Mouse (Mus musculus) hindlimb bud, embryonic 11.5 days (tissue): ENCODE data around the gene Repin1.

Experiments used
- DNase-seq: peaks from one replicate; pipeline ENCODE4 v3.0.0-alpha.2; 2012; ENCODE audit warnings: low read depth, low spot score; ENCODE audit errors: extremely low spot score

Gene Repin1

DNA sequence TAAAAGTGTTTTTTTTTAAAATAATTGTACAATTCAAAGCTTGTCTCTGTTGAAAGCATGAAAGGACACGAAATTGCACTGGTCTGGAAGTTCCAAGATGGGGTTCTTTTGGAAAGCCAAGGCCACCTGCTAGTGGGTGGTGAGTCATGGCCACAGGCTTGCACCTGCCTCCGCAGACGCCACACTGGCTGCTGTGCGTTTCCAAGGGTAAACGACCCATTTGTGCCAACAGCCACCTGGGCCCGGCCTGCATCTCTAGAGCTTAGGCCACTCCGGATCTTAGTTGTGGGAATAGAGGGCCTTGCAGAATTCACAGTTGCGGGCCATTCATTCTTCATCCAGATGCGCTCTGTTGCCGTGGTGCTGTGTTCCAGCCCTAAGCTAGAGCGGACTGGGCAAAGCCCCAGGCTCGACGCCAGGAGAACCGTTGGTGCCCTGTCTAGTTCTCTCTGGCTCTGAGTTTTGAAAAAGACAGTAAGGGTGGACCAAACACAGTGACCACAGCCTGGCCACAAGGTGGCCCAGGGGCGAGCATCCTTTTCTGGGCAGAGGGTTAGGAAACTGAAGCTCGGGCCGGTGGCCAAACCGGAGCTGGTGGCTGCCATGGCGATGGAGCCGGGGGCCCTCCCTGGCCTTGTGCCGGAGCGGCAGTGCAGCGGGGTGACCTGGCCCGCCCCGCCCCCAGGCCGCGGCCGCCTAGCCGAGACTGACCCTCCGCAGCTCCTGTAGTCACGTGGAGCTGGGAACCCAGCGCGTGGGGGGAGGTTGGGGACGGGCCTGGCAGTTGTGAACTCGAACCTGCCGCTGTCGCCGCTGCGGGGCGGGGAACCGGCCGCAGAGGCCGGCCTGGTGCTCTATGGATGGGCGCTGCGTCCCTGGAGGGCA, at the start of gene Repin1, which contains the start of gene Gm44965:
Gene Repin1 (plus strand): TSS at position 726 of the 885 bp plus-strand sequence.
Gene Gm44965 (plus strand): TSS at position 784 of the 885 bp plus-strand sequence.
- no peak for DNase-seq

DNA sequence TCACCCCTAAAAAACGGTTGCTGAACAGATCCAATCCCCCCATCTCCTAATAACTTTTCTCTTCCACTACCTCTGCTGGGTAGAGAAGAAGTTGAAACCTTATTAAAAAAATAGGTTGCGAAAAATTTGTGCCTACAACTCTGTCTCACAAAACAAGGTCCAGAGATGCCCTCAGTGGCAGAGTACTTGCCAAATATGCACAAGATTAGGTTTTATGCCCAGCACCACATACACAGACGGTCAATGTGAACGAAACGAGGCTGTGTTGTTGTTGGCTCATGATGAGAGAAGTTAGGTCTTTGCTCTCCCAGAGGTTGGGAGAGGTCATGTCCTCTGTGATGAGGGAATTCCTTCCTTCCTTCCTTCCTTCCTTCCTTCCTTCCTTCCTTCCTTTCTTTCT, 48.4 kb upstream of the Repin1 start:
- DNase-seq: no peak

DNA sequence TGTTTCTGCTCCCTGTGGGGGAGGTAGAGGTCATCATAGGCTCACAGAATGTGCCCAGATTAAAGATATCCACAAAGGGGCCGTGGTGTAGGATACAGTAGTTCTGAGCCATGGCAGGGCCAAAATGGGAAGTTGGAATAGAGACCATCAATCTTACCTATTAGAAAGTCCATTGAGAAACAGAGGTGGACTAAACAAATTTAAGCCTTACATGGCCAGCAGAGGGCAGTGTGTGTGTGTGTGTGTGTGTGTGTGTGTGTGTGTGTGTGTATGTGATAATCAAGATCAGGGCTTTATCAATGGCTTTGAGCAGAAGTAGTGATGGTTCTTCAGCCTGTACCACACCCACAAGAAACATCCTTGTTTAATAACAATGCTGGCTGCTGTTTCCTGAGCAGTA, 47.4 kb upstream of the Repin1 start:
- DNase-seq: no peak

DNA sequence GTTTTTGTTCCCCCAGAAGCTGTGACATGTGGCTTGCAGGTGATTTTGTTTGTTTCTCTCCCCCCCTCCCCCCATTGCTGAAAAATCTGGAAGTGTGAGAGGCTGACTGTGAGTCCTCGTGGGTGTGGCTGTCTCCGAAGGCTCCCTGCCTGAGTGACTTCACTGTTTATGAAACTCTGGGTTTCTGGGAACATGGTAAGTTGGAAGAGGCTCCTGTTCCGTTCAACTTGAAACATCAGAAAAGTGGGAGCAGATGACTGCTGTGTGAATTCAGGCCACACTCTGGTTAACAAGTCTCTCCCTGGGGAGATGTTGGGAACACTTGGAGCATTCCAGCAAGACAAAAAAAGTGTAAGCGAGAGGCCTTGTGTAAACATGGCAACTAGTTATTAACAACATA, 46.8 kb upstream of the Repin1 start:
- no peak for DNase-seq

DNA sequence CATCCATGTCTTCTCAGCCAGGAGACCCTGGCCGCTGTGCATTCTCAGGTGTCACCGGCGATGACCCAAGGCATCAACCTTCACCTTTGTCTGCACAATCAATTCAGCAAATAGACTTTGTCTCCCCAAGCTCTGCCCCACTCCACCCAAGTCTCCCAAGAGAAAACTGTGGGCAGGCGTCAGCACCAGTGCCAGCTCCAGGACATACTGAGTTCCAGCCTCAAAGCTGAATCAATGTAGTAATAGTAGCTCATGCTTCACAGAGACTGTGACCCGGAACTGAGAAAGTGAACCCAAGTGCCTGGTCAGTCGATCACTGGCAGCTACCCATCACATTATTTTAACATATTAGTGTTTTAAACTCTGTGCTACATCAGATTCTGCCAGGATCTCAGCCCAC, 45.4 kb upstream of the Repin1 start:
- no peak for DNase-seq

DNA sequence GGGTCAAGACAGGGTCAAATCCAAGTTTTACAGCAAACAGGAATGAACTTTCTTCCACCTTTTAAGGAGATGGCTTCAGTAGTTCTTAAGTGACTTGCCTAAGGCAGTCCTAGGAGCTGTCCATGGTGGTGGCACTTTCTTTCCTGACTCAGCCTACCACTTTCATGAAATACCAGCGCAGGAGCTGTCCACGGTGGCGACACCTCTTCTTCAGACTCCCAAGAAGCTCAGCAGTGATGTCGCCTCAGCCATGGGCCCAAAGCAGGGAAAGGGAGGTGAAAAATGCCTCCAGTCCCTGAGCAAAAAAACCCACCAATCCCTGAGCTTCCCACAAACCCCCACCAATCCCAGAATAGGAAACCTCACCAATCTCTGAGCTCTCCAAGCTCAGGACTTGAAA, 40.8 kb upstream of the Repin1 start:
- DNase-seq: no peak

DNA sequence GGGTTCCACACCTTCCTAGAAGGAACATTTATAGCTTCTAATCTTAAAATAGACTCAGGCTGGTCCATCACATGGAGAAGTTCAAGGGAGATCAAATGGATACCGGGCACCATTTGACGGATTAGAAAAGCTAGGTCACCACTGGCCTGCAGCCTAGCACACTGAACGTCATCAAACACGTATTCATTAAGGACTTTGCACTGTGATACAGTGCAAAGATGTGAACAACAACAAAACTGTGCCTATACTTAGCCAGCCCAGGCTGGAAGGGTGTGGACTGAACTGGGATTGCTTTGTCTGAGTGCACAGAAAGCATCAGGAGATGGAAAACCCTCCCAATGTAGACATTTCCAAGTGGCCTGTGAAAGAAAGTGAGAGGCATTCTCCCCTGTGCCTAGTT, 39.9 kb upstream of the Repin1 start:
- no peak for DNase-seq

DNA sequence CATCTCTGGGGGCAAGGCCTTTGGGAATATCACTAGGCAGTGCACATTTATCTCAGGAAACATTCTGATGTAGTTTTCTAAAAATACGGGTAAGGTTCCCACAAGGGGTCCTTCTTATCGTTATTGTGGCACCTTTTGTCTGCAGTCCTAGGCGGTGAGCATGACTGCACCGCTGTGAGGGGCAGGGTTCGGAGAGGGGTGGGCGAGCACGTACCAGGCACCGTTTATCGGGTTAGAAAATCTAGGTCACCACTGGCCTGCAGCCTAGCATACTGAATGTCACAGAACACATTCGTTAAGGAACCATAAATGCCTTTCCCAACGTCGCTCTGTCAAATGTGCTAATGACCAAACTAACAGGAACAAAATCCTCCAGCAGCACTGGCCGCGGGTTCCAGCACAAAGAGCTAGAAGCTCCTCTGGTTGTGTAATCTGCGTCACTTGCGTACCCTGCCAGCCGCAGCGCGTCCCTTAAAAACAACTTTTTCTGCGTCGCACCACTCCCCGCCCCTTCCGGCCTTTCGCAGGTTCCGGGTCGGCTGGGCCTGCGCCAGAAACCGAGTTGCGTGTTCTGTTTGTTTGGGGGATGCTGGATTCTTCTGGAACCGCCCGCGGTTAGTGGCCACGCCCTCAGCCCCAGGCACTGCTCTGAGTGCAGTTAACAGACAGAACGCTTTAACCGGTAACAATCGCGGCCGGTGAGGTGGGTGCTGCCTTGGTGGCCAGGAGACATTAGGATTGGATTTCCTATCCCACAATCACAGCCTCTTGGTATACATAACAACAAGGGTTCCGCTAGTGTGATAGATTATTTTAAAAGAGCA, 39.2 kb upstream of the Repin1 start, which contains the start of gene Lrrc61:
Gene Lrrc61 (plus strand): TSS at position 517 of the 824 bp plus-strand sequence.
- peak; percentile 76 for DNase-seq

DNA sequence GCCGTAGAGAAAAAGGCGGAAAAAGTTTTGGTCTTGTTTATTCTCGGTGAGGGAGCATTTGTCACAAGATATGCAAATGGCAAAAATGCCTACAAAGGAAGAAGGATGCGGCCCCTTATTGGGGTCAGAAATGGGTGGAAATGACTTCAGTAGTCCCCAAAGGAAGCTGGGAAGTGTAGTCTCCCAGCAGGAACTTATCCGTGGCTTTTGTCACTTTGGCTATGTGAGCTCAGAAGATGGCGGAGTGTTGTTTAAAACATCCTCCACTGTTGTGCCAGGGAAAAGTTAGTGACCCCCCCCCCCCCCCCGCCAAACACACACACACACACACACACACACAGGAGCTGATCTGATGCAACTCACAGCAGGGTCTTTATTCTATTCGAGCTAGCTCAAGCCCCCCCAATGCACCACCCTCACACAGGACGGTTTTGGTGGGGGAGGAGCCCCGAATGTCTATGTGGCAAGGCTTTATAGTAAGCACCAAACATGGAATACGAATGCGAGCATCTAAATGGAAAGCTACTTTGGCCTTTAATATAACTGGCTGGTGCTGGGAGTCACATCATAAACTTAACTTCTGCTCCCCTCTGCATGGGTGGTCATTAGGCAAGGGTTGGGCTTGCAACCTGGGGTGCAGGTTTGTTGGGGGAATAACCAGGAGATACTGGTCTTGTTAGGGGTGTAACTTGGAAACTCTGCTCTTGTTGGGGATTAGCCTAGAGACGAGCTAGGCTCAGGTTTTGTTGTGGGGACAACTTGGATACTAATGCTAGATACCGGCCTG, 38.4 kb upstream of the Repin1 start:
- DNase-seq: no peak

DNA sequence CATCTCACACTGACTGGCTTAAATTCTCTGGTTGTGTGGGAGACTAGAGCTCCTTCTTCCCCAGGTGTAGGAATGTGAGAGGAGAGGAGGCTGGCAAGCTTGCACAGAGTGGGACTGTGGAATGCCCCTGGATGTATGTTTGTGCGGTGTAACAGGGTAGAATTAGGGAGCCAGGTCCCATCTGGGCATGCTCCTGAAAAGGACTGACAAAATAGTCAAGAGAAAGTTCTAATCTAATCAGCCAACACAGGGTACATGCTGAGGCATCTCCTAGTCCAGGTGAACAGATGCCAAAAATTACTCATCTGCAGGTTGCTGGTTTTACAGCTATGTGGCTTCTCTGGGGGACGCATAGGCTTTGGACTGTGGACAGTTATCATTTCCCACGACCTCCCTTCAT, 37.7 kb upstream of the Repin1 start:
- no peak for DNase-seq

DNA sequence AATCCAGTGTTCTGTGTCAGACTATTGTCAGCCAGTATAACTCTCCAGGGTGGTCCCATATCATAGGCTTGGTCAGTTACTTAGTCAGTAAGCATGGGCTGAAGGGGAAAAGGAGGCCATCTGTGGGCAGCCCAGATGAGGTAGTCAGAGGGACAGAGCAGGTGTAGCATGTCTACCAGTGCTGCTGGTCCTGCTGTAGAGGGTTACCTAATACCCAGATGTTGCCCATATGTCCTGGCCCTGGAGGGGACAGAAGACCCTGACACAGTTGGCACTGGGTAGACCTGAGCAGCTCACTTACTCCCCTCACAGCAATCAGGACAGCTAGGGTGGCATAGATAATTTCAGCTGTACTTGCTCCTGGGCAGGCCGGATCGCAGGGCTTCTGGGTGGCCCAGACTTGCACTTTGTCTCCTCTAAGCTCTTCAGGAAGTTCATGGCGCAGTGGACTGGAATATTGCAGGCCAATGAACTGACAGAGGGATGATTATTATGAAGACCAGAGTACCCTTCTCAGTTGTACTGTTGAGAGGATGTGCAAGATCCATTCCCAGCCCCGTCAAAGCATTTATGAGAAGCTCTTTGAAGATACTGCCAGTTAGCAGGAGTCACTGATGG, 27.9 kb upstream of the Repin1 start:
- DNase-seq: no peak

DNA sequence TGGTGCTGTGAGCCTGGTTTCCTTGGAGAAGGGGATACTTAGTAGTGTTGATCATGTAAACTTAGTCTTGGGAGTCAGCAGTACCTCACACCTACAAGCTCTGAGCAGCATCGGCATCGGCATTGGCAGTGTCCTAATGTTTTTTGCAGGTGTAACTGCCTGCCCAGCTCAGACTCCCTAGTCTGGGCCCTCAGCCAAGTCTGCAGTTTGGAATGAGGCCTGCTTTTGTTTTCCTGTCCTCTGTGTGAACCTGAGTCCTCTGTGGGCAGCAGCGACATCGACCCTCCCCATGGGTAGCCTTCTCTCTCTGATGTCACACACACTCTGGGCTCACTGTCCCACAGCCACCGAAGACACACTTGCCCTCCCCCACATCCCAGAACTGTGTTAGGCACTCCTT, 27.4 kb upstream of the Repin1 start:
- DNase-seq: no peak

DNA sequence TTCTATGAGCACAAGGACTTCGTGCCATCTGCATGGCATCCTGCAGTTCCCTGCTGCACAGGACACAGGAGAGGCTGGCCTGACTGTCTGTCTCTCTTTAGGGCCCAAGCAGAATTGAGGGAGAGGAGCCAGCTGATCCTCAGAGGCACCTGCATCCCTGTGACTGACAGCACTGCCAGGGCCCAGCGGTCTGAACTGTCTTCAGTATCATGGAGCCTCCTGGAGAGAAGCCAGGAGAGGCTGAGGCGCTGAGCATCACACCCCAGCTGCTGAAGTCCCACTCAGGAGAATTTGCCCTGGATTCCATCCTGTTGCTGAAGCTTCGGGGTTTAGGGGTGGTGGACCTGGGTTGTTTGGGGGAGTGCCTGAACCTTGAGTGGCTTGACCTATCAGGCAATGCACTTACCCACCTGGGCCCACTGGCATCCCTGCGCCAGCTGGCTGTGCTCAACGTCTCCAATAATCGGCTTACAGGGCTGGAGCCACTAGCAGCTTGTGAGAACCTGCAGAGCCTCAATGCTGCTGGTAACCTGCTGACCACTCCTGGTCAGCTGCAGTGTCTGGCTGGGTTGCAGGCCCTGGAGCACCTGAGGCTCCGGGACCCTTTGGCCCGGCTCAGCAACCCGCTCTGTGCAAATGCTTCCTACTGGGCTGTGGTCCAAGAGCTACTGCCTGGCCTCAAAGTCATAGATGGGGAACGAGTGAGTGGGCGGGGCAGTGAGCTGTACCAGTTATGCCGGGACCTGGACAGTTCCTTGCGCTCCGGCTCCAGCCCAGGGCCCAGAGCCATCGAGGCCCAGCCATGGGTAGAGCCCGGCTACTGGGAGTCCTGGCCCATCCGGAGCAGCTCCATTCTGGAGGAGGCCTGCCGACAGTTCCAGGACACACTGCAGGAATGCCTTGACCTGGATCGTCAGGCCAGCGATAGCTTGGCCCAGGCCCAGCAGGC, 25.4 kb upstream of the Repin1 start:
- DNase-seq: no peak

DNA sequence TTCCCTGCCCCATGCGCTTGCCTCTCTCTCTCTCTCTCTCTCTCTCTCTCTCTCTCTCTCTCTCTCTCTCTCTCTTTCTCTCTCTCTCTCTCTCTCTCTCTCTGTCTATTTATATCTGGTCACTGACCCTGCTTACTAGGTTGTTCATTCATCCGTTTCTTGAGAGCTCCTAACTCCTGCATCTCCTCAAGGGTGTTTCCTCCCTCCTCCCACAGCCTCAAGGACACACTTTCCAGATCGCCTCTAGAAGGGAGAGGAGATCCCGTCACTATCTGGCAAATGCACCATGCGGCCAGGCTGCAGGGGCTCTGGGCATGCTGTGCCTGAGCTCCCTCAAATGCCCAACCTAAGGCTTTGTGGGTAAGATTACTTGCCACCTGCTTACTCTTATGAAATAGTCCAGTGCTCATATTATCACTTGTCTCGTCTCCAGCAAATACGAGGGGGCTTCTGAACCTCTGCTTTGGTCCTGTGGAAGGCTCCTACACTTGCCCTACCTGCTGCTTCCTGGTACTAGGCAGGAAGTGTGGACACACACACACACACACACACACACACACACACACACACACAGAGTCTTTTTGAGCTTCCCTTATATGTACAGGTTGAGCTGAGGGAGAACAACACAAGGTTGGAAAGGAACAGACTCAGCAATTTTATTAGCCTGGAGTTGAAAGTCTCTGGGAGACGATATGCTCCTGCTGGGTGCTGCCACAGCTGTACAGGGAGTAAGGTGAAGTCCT, 24.4 kb upstream of the Repin1 start:
- DNase-seq: no peak

DNA sequence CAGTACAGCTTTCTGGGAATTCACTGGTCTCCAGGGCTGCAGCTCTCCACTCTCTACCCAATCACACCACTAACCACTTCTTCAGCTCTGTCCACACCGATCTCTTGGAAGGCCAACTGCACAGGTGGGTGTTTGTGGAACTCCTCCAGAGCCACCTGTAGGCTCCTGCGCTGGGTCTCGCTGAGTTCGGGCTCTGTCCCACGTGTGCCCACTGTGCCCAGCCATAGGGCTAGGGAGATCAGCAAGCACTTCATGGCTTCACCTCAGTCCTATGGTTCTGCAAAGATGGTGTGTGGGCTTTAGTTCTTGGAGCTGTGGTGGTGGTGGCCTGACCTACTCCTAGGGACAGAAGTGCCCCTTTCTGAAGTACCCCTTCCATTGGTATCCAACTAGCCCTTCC, 21.7 kb upstream of the Repin1 start:
- no peak for DNase-seq

DNA sequence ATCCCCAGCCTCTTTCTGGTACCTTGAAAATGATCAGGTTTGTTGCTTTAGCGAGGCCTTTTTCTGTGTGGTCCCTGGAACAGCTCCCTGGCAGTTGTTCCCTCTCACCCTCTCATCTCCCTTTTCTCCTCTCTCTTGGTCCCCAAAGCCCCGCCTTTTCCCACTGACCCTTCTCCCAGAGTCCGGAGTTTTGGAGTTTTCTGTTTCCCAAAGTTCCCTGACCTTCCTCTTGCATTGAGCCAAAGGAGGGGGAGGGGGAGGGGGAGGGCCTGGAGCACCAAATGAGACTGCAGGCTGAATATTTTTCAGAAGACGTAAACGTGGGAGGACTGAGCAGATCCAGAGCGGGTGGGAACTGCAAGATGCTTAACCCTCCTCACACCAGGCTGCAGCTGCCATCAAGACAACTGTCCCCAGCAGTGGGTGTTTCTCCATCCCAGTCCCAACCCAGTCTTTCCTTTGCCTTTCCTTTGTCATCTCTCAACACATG, 21.1 kb upstream of the Repin1 start, which contains the start of gene Rarres2:
Gene Rarres2 (minus strand): TSS at position 218 of the 490 bp plus-strand sequence.
- DNase-seq: no peak

DNA sequence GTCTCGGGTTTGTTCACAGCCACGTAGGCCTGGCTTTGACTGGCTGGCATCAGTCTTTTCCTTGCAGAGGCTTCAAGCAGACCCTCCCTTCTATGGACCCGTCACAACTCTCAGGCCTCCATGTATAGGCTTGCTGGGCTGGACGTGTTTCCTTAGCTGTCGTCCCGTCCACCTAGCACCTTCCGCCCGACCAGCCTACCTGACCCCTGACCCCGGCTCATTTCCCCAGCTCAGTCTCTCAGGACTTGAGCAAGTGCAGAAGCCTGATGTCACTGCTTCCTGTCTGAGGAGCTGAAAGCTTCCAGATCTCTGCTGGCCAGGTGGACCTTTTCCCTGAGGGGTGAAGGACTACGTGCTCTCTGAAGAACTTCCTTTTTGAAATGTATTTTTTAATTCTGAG, 20.4 kb upstream of the Repin1 start:
- DNase-seq: no peak

DNA sequence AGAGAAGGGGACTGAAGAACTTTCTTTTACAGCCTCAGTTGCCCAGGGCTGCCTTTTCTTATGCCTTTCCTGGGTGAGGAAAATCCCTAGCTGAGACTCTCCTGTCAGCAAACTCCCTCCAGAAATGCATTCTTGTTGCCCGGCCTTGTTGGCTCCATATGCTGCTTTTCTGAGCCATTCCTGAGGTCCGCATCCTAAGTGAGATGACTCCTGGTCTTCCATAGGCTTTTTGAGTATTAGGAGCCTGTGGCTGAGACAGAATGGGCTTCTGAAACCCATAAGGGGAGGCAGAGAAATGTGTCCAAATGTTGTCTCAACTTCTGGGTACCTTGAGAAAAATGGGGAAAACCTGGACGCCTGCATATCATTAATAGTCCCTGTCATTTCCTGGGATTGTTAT, 19.7 kb upstream of the Repin1 start:
- no peak for DNase-seq

DNA sequence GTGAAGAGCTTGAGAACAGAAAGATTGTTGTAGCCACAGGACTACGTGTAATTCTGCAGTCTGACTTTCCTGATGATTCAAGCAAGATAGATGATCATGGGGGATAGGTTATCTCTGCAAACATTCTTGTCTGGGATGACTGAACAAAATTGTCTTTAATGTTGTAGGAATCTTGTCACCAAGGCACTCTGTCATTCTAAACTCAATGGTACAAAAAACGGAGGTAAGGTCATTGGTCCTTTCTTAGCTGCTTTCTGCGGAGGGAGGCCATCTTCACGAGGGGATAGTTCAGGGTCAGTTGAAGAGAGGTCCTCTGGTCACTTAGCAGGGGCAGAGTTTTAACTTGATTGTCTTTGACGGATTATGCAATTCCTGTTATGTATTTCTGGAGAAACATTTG, 14.9 kb upstream of the Repin1 start:
- DNase-seq: no peak
